Mouse (Mus musculus) C3H10T1/2 (cell line): Measurements from ENCODE around the gene Vmn1r116. TPM values are rescaled to one million over a fixed set of nuclear protein-coding genes. Genes with fewer than 3 reads are reported as not detected.

Experiments used
- polyA plus RNA-seq, 2 experiments: library from polyadenylated mRNA; unstranded; fragments of >200 nt; fragmentation: generic; extraction: Trizol; gene quantifications; one replicate each; pipeline ENCODE4 v1.2.1; 2012; ENCODE audit warnings: missing spikeins in 2 of 2

Gene Vmn1r116
- not detected for polyA plus RNA-seq

DNA sequence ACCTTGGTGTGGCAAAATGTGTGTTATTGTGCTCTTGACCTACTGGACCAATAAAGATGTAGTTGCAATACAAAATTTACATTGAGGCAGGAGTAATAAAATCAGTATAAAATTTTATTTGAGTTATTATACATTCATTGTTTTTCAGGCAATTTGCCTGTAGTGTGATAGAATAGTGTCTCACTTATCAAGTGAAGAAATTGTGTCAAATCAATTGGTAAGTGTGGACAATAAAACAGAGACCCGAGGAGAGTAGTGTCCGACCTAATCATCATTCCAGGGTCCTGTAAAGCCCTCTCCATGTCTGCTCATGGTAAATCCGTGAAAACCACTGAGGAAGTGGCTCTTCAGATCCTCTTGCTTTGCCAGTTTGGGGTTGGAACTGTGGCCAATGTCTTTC, at the start of gene Vmn1r116:
Gene Vmn1r116 (plus strand): TSS at position 301 of the 400 bp plus-strand sequence.

GRCm38 (mm10) chr7:20844885-20845284, 27.2 kb upstream of the Vmn1r116 start, which contains the start of gene Vmn1r115:
TSS of gene Vmn1r115 (minus strand) at chr7:20844985.

GRCm38 (mm10) chr7:20884021-20884420, 12.0 kb downstream of the Vmn1r116 start, which contains the start of gene Vmn1r117:
TSS of gene Vmn1r117 (minus strand) at chr7:20884121.

DNA sequence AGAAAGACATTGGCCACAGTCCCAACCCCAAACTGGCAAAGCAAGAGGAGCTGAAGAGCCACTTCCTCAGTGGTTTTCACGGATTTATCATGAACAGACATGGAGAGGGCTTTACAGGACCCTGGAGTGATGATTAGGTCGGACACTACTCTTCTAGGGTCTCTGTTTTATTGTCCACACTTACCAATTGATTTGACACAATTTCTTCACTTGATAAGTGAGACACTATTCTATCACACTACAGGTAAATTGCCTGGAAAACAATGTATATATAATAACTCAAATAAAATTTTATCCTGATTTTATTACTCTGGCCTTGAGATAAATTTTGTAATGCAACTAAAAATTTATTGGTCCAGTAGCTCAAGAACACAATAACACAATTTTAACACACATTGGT, 40.2 kb downstream of the Vmn1r116 start, which contains the start of gene Vmn1r118:
Gene Vmn1r118 (minus strand): TSS at position 101 of the 400 bp plus-strand sequence.

Other genes starting within 250 kb of the Vmn1r116 start
- not detected for gene Vmn1r107, start 203.3 kb upstream of the Vmn1r116 start, polyA plus RNA-seq
- not detected for gene Vmn1r111, start 169.0 kb upstream of the Vmn1r116 start, polyA plus RNA-seq
- not detected for gene Gm10668, start 141.6 kb upstream of the Vmn1r116 start, polyA plus RNA-seq
- gene Vmn1r112, start 101.1 kb upstream of the Vmn1r116 start, polyA plus RNA-seq = not detected
- not detected for gene Vmn1r113, start 85.0 kb upstream of the Vmn1r116 start, polyA plus RNA-seq
- gene Vmn1r114, start 60.1 kb upstream of the Vmn1r116 start, polyA plus RNA-seq = not detected
- gene Vmn1r115, start 27.3 kb upstream of the Vmn1r116 start, polyA plus RNA-seq = not detected
- gene Vmn1r117, start 11.9 kb downstream of the Vmn1r116 start, polyA plus RNA-seq = not detected
- gene Vmn1r118, start 40.1 kb downstream of the Vmn1r116 start, polyA plus RNA-seq = not detected
- not detected for gene Vmn1r119, start 140.2 kb downstream of the Vmn1r116 start, polyA plus RNA-seq
- not detected for gene Vmn1r120, start 181.5 kb downstream of the Vmn1r116 start, polyA plus RNA-seq
- gene Vmn1r121, start 226.3 kb downstream of the Vmn1r116 start, polyA plus RNA-seq = not detected